Mouse (Mus musculus): ENCODE data around the gene Mgst2. TPM values are rescaled to one million over a fixed set of nuclear protein-coding genes. Genes with fewer than 3 reads are reported as not detected.

Gene Mgst2
- total and polyA plus RNA-seq, 3 experiments: 0.43 to 1.4 (median 0.60) TPM

DNA sequence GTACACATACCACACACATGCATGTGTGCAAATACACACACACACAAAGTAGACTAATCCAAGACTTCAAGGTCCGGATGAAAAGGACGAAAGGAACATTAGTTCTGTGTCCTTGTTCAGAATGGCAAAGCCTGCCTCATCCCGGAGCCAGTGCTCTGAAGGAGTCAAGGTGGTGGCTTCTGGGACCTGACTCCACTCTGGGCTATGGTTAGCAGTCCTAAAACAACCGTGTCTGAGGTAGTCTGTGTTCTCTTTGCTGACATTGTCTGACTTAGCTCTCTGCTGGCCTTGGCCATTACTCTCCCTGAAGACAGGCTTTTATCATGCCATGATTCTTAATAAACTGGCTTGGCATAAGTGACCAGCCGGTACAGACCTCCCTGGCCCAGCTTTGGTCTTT, 745 bp upstream of the Mgst2 start:
- Histone ChIP-seq H3K4me3 (no peak overlapping the region), H3K27me3 (ENCODE audit: control insufficient read depth, insufficient read depth, low read length) (no peaks in the 10 kb centered on the region), H3K27ac (no peak overlapping the region), H3K36me3 (ENCODE audit: control insufficient read depth, insufficient read depth, low read length) (no peaks in the 10 kb centered on the region), H3K4me1 (ENCODE audit: control insufficient read depth, insufficient read depth, low read length) (no peaks in the 10 kb centered on the region), H3K79me2 (replicated peaks; ENCODE audit: control insufficient read depth, insufficient read depth, low read length) (no peaks in the 10 kb centered on the region), H3K9ac (ENCODE audit: low read depth, low read length) (no peak overlapping the region)
- WGBS: 85% methylated on average over 5 of the region's 5 CpGs
- intact Hi-C loops (cut with DNase I): no loop called here
- DNase-seq: no peak
- TF ChIP-seq EP300 (IDR thresholded peaks at IDR 0.05; ENCODE audit: insufficient read depth, low read depth, low read length): no peak
- no peak for TF ChIP-seq CTCF (IDR thresholded peaks at IDR 0.05)
- no peak for TF ChIP-seq POLR2A (IDR thresholded peaks at IDR 0.05; ENCODE audit: insufficient read depth, low read depth, low read length)

DNA sequence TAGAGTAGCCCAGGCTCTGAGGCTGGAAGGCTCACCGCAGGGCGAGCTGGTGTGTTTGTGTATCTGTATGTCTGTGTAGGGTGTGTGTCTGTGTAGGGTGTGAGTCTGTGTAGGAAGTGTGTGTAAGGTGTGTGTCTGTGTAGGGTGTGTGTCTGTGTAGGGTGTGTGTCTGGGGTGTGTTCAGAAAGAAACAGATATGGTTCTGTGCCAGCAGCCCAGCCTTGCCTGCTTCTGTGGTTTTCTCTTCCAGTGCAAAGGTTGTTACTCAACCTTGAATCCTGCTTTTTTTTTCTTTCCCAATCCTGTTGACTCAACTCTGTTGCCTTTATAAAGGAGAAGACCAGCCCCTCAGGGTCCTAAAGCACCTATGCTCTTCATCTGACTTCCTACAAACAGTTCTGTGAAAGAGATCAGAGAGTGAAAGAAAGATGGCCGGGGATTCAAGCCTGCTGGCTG, 689 bp downstream of the Mgst2 start:
- Histone ChIP-seq H3K27ac (no peak overlapping the region), H3K79me2 (replicated peaks; ENCODE audit: control insufficient read depth, insufficient read depth, low read length) (no peaks in the 10 kb centered on the region), H3K4me3 (no peak overlapping the region), H3K36me3 (ENCODE audit: control insufficient read depth, insufficient read depth, low read length) (no peaks in the 10 kb centered on the region), H3K4me1 (ENCODE audit: control insufficient read depth, insufficient read depth, low read length) (no peaks in the 10 kb centered on the region), H3K9ac (ENCODE audit: low read depth, low read length) (no peak overlapping the region), H3K27me3 (ENCODE audit: control insufficient read depth, insufficient read depth, low read length) (no peaks in the 10 kb centered on the region)
- TF ChIP-seq POLR2A (IDR thresholded peaks at IDR 0.05; ENCODE audit: insufficient read depth, low read depth, low read length) (no peak), EP300 (IDR thresholded peaks at IDR 0.05; ENCODE audit: insufficient read depth, low read depth, low read length) (no peak)
- WGBS: 80% methylated on average over 3 of the region's 3 CpGs
- no peak for DNase-seq
- intact Hi-C loops (cut with DNase I): no loop called here

DNA sequence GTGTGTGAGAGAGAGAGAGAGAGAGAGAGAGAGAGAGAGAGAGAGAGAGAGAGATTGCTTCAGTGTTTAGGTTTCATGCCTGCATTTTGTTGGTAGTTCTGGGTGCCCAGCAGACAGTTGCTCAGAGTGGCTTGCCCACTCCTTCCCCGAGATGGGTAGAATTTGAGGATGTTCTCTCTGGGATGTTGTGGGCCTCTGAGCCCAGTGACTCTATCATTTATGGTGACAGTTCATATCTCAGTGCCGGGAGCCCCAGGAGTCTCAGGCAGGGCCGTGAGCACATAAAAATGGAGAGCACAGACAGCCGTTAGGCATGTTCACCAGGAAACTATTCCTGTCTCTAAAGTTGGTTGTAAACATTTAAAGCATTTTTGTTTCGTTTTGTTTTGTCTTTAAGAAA, 1.2 kb downstream of the Mgst2 start:
- 65% methylated on average over 5 of the region's 5 CpGs for WGBS
- no peaks in the 10 kb centered on the region for H3K36me3 ChIP-seq (ENCODE audit: control insufficient read depth, insufficient read depth, low read length)
- TF ChIP-seq CTCF (IDR thresholded peaks at IDR 0.05) (no peak), POLR2A (IDR thresholded peaks at IDR 0.05; ENCODE audit: insufficient read depth, low read depth, low read length) (no peak), EP300 (IDR thresholded peaks at IDR 0.05; ENCODE audit: insufficient read depth, low read depth, low read length) (no peak)
- no peaks in the 10 kb centered on the region for H3K79me2 ChIP-seq (replicated peaks; ENCODE audit: control insufficient read depth, insufficient read depth, low read length)
- intact Hi-C loops (cut with DNase I): no loop called here
- no peak overlapping the region for H3K9ac ChIP-seq (ENCODE audit: low read depth, low read length)
- H3K27me3 ChIP-seq (ENCODE audit: control insufficient read depth, insufficient read depth, low read length): no peaks in the 10 kb centered on the region
- no peak overlapping the region for H3K27ac ChIP-seq
- no peak for DNase-seq
- H3K4me3 ChIP-seq: no peak overlapping the region
- H3K4me1 ChIP-seq (ENCODE audit: control insufficient read depth, insufficient read depth, low read length): no peaks in the 10 kb centered on the region

DNA sequence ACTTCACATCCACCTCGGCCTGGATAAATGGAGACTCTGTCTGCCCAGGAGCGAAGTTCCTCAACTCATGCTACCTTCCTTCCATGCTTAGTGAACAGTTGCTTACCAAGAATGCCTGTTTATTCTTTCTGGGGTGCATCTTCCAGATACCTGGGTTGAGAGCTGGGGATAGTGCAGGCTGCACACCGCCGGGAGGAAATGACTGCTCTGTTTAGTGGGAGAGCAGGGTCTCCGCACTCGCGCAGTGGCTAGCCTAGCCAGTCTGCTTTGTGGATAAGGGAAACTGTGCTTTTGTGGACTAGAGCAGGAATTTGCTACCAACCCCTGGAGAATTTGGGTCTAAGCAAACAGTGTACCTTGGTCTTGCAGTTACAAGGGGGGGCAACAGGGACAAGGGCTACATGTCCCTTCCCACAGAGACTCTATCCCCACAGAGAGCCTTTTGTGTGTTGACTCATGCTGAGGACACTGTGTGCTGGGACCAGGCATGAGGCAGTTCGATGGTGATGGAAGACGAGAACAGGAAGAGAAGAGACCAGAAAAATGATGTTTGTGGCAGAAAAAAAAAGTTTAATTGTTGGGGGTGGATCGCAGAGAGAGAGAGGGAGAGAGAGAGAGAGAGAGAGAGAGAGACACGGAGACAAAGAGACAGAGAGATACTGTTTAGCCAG, 1.9 kb downstream of the Mgst2 start:
- intact Hi-C loops (cut with DNase I): no loop called here
- Histone ChIP-seq H3K36me3 (ENCODE audit: control insufficient read depth, insufficient read depth, low read length) (no peaks in the 10 kb centered on the region), H3K9ac (ENCODE audit: low read depth, low read length) (no peak overlapping the region), H3K27ac (no peak overlapping the region), H3K27me3 (ENCODE audit: control insufficient read depth, insufficient read depth, low read length) (no peaks in the 10 kb centered on the region), H3K79me2 (replicated peaks; ENCODE audit: control insufficient read depth, insufficient read depth, low read length) (no peaks in the 10 kb centered on the region), H3K4me3 (no peak overlapping the region), H3K4me1 (ENCODE audit: control insufficient read depth, insufficient read depth, low read length) (no peaks in the 10 kb centered on the region)
- TF ChIP-seq EP300 (IDR thresholded peaks at IDR 0.05; ENCODE audit: insufficient read depth, low read depth, low read length): no peak
- no peak for TF ChIP-seq CTCF (IDR thresholded peaks at IDR 0.05)
- no peak for TF ChIP-seq POLR2A (IDR thresholded peaks at IDR 0.05; ENCODE audit: insufficient read depth, low read depth, low read length)
- no peak for DNase-seq
- 61% methylated on average over 11 of the region's 11 CpGs for WGBS

DNA sequence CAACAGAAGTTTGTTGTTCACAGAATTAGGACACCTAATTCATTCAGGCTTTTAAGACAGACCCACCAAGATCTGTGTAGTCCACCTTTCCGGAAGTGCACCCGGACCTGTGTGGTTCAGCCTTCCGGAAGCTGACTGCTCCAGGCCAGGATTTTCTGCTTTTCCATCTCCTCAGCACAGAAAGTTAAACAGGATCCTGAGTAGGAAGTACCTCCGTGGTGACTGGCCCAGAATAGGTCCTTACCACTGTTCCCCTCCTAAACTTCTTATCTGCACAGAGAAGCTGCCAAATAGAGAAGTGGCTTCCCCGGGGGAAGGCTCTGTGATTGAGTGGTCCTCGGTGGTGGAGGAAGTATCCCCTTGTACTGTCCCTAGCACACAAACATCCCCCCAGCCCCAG, 2.4 kb downstream of the Mgst2 start:
- Histone ChIP-seq H3K9ac (ENCODE audit: low read depth, low read length) (no peak overlapping the region), H3K36me3 (ENCODE audit: control insufficient read depth, insufficient read depth, low read length) (no peaks in the 10 kb centered on the region), H3K79me2 (replicated peaks; ENCODE audit: control insufficient read depth, insufficient read depth, low read length) (no peaks in the 10 kb centered on the region), H3K27me3 (ENCODE audit: control insufficient read depth, insufficient read depth, low read length) (no peaks in the 10 kb centered on the region), H3K4me1 (ENCODE audit: control insufficient read depth, insufficient read depth, low read length) (no peaks in the 10 kb centered on the region), H3K4me3 (no peak overlapping the region), H3K27ac (no peak overlapping the region)
- no peak for DNase-seq
- TF ChIP-seq EP300 (IDR thresholded peaks at IDR 0.05; ENCODE audit: insufficient read depth, low read depth, low read length) (no peak), POLR2A (IDR thresholded peaks at IDR 0.05; ENCODE audit: insufficient read depth, low read depth, low read length) (no peak), CTCF (IDR thresholded peaks at IDR 0.05) (no peak)
- WGBS: 22% methylated on average over 6 of the region's 6 CpGs
- intact Hi-C loops (cut with DNase I): no loop called here

DNA sequence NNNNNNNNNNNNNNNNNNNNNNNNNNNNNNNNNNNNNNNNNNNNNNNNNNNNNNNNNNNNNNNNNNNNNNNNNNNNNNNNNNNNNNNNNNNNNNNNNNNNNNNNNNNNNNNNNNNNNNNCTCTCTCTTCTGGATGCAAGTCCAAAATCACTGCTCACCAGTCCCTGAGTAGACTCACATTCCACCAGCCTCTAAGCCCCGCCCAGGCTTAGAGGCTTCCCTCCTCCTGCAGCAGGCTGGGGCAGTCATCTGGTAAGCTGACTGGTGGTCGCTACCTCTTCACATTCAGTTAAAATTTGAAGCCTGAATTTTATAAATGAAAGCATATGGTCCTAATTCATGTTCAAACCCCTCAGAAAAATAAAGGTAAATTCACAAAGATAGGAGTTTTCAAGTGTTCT, 8.4 kb downstream of the Mgst2 start:
- Histone ChIP-seq H3K4me3 (no peak overlapping the region), H3K27me3 (ENCODE audit: control insufficient read depth, insufficient read depth, low read length) (no peaks in the 10 kb centered on the region), H3K27ac (no peak overlapping the region), H3K36me3 (ENCODE audit: control insufficient read depth, insufficient read depth, low read length) (no peaks in the 10 kb centered on the region), H3K79me2 (replicated peaks; ENCODE audit: control insufficient read depth, insufficient read depth, low read length) (no peaks in the 10 kb centered on the region), H3K4me1 (ENCODE audit: control insufficient read depth, insufficient read depth, low read length) (no peaks in the 10 kb centered on the region), H3K9ac (ENCODE audit: low read depth, low read length) (no peak overlapping the region)
- intact Hi-C loops (cut with DNase I): no loop called here
- no peak for TF ChIP-seq CTCF (IDR thresholded peaks at IDR 0.05)
- TF ChIP-seq EP300 (IDR thresholded peaks at IDR 0.05; ENCODE audit: insufficient read depth, low read depth, low read length): no peak
- no peak for TF ChIP-seq POLR2A (IDR thresholded peaks at IDR 0.05; ENCODE audit: insufficient read depth, low read depth, low read length)
- DNase-seq: no peak
- WGBS: 60% methylated on average over 2 of the region's 2 CpGs
